Mouse (Mus musculus): ENCODE measurements at regions not wholly inside any gene's neighbourhood (a gene's known extent, or its start where the extent isn't known, plus 50 kb on each side); places are given as distances from the start of the nearest gene placed in this dataset.

GRCm38 (mm10) chr14:9468654-9469053 is 802.6 kb upstream of the 4930452B06Rik start:
- peaks cover 0 to 7% of the 10 kb centered on the region in 2 experiments; a peak in 1 of 4 replicates for H3K4me1 ChIP-seq (ENCODE audit: control insufficient read depth in 2 of 2, insufficient read depth in 2 of 2, low read length in 2 of 2, poor library complexity in 1 of 2)
- TF ChIP-seq CHD2 (IDR thresholded peaks at IDR 0.05; ENCODE audit: low read depth, low read length) (no peak), HCFC1 (IDR thresholded peaks at IDR 0.05; ENCODE audit: borderline replicate concordance, insufficient read depth, low read length) (no peak), ZNF384 (IDR thresholded peaks at IDR 0.05; ENCODE audit: low read depth, low read length) (no peak), ZC3H11A (IDR thresholded peaks at IDR 0.05; ENCODE audit: borderline replicate concordance, low read depth, low read length) (no peak), MAFK (IDR thresholded peaks at IDR 0.05; ENCODE audit: insufficient read depth, low read depth, low read length) (no peak)
- no peaks in the 10 kb centered on the region for H3K9me3 ChIP-seq (ENCODE audit: control insufficient read depth, insufficient read depth, low read depth, low read length)
- no peak overlapping the region for H3K4me3 ChIP-seq (ENCODE audit: insufficient read depth in 1 of 2, low read depth in 1 of 2, low read length in 2 of 2, poor library complexity in 1 of 2, severe bottlenecking in 1 of 2)
- H3K27ac ChIP-seq (ENCODE audit: insufficient read depth, low read depth, low read length, poor library complexity, severe bottlenecking) = no peak overlapping the region
- H3K9ac ChIP-seq (ENCODE audit: insufficient read depth, low read depth, low read length, poor library complexity, severe bottlenecking) = no peak overlapping the region
- no peaks in the 10 kb centered on the region for H3K36me3 ChIP-seq (ENCODE audit: control insufficient read depth, insufficient read depth, low read length, poor library complexity, severe bottlenecking)
- in situ Hi-C loops (cut with MboI; ENCODE audit: low sequenced_read_pairs in 2 of 2, unreplicated experiment in 2 of 2) = no loop called here
- no peak for DNase-seq (ENCODE audit: low read depth, low spot score)

GRCm38 (mm10) chr14:9467690-9468458 is 801.8 kb upstream of the 4930452B06Rik start:
- TF ChIP-seq HCFC1 (IDR thresholded peaks at IDR 0.05; ENCODE audit: borderline replicate concordance, insufficient read depth, low read length) (no peak), ZC3H11A (IDR thresholded peaks at IDR 0.05; ENCODE audit: borderline replicate concordance, low read depth, low read length) (no peak), ZNF384 (IDR thresholded peaks at IDR 0.05; ENCODE audit: low read depth, low read length) (no peak), CHD2 (IDR thresholded peaks at IDR 0.05; ENCODE audit: low read depth, low read length) (no peak), MAFK (IDR thresholded peaks at IDR 0.05; ENCODE audit: insufficient read depth, low read depth, low read length) (no peak)
- Histone ChIP-seq H3K27ac (ENCODE audit: insufficient read depth, low read depth, low read length, poor library complexity, severe bottlenecking) (no peak overlapping the region), H3K36me3 (ENCODE audit: control insufficient read depth, insufficient read depth, low read length, poor library complexity, severe bottlenecking) (no peaks in the 10 kb centered on the region), H3K9me3 (ENCODE audit: control insufficient read depth, insufficient read depth, low read depth, low read length) (no peaks in the 10 kb centered on the region), H3K4me1 (ENCODE audit: control insufficient read depth in 2 of 2, insufficient read depth in 2 of 2, low read length in 2 of 2, poor library complexity in 1 of 2) (peaks cover 0 to 7% of the 10 kb centered on the region in 2 experiments; a peak in 1 of 4 replicates), H3K9ac (ENCODE audit: insufficient read depth, low read depth, low read length, poor library complexity, severe bottlenecking) (no peak overlapping the region), H3K4me3 (ENCODE audit: insufficient read depth in 1 of 2, low read depth in 1 of 2, low read length in 2 of 2, poor library complexity in 1 of 2, severe bottlenecking in 1 of 2) (no peak overlapping the region)
- in situ Hi-C loops (cut with MboI; ENCODE audit: low sequenced_read_pairs in 2 of 2, unreplicated experiment in 2 of 2) = no loop called here
- DNase-seq (ENCODE audit: low read depth, low spot score) = no peak

- H3K36me3 ChIP-seq (ENCODE audit: control insufficient read depth, insufficient read depth, low read length, poor library complexity, severe bottlenecking) = no peaks in the 10 kb centered on the region
- no peak for DNase-seq (ENCODE audit: low read depth, low spot score)
- no peak overlapping the region for H3K4me3 ChIP-seq (ENCODE audit: insufficient read depth in 1 of 2, low read depth in 1 of 2, low read length in 2 of 2, poor library complexity in 1 of 2, severe bottlenecking in 1 of 2)
- no peak overlapping the region for H3K9ac ChIP-seq (ENCODE audit: insufficient read depth, low read depth, low read length, poor library complexity, severe bottlenecking)
- no peak overlapping the region for H3K27ac ChIP-seq (ENCODE audit: insufficient read depth, low read depth, low read length, poor library complexity, severe bottlenecking)
- H3K9me3 ChIP-seq (ENCODE audit: control insufficient read depth, insufficient read depth, low read depth, low read length) = no peaks in the 10 kb centered on the region
- TF ChIP-seq ZNF384 (IDR thresholded peaks at IDR 0.05; ENCODE audit: low read depth, low read length) (no peak), HCFC1 (IDR thresholded peaks at IDR 0.05; ENCODE audit: borderline replicate concordance, insufficient read depth, low read length) (no peak), ZC3H11A (IDR thresholded peaks at IDR 0.05; ENCODE audit: borderline replicate concordance, low read depth, low read length) (no peak)
- no peaks in the 10 kb centered on the region for H3K4me1 ChIP-seq (ENCODE audit: control insufficient read depth in 2 of 2, insufficient read depth in 2 of 2, low read length in 2 of 2, poor library complexity in 1 of 2)
- in situ Hi-C loops (cut with MboI; ENCODE audit: low sequenced_read_pairs in 2 of 2, unreplicated experiment in 2 of 2) = no loop called here
Measured at GRCm38 (mm10) chr14:9460006-9460405, 794.0 kb upstream of the 4930452B06Rik start.

- no peaks in the 10 kb centered on the region for H3K9me3 ChIP-seq (ENCODE audit: control insufficient read depth, insufficient read depth, low read depth, low read length)
- no peaks in the 10 kb centered on the region for H3K4me1 ChIP-seq (ENCODE audit: control insufficient read depth in 2 of 2, insufficient read depth in 2 of 2, low read length in 2 of 2, poor library complexity in 1 of 2)
- H3K36me3 ChIP-seq (ENCODE audit: control insufficient read depth, insufficient read depth, low read length, poor library complexity, severe bottlenecking) = no peaks in the 10 kb centered on the region
- no peak for DNase-seq (ENCODE audit: low read depth, low spot score)
- TF ChIP-seq ZC3H11A (IDR thresholded peaks at IDR 0.05; ENCODE audit: borderline replicate concordance, low read depth, low read length) (no peak), CHD2 (IDR thresholded peaks at IDR 0.05; ENCODE audit: low read depth, low read length) (no peak), ZNF384 (IDR thresholded peaks at IDR 0.05; ENCODE audit: low read depth, low read length) (no peak), HCFC1 (IDR thresholded peaks at IDR 0.05; ENCODE audit: borderline replicate concordance, insufficient read depth, low read length) (no peak), MAFK (IDR thresholded peaks at IDR 0.05; ENCODE audit: insufficient read depth, low read depth, low read length) (no peak)
- no peak overlapping the region for H3K27ac ChIP-seq (ENCODE audit: insufficient read depth, low read depth, low read length, poor library complexity, severe bottlenecking)
- no peak overlapping the region for H3K9ac ChIP-seq (ENCODE audit: insufficient read depth, low read depth, low read length, poor library complexity, severe bottlenecking)
- H3K4me3 ChIP-seq (ENCODE audit: insufficient read depth in 1 of 2, low read depth in 1 of 2, low read length in 2 of 2, poor library complexity in 1 of 2, severe bottlenecking in 1 of 2) = no peak overlapping the region
- in situ Hi-C loops (cut with MboI; ENCODE audit: low sequenced_read_pairs in 2 of 2, unreplicated experiment in 2 of 2) = no loop called here
Measured at GRCm38 (mm10) chr14:9458856-9459255, 792.8 kb upstream of the 4930452B06Rik start.

Measured in ES-E14 (cell line).